Mouse (Mus musculus) kidney, embryonic 14.5 days (tissue): ENCODE data around the gene Clk3. TPM values are rescaled to one million over a fixed set of nuclear protein-coding genes. Genes with fewer than 3 reads are reported as not detected.

Source experiments
- ATAC-seq: fragments of 200-750 bp; cut with Nextera tagmentation; 2 replicates; pipeline ENCODE4 v1.8.0; 2017; ENCODE audit warnings: moderate number of reproducible peaks, mild to moderate bottlenecking, moderate TSS enrichment, moderate library complexity; ENCODE audit not compliant: low FRiP score, low TSS enrichment
- H3K27ac ChIP-seq: fragments of 300-500 bp; sonication (generic); 2 replicates; pipeline ENCODE4 v1.5.1; 2014; ENCODE audit warnings: low read depth, mild to moderate bottlenecking, low read length, moderate library complexity, mixed read lengths
- H3K27me3 ChIP-seq: fragments of 300-500 bp; sonication (generic); 2 replicates; pipeline ENCODE4 v1.6.1; 2014; ENCODE audit warnings: mild to moderate bottlenecking, low read length; ENCODE audit not compliant: control insufficient read depth, insufficient read depth
- H3K36me3 ChIP-seq: fragments of 300-500 bp; sonication (generic); 2 replicates; pipeline ENCODE4 v1.6.1; 2014; ENCODE audit warnings: low read length, mixed read lengths; ENCODE audit not compliant: control insufficient read depth, insufficient read depth
- H3K4me1 ChIP-seq: fragments of 300-500 bp; sonication (generic); 2 replicates; pipeline ENCODE4 v1.6.1; 2014; ENCODE audit warnings: low read length, mixed read lengths; ENCODE audit not compliant: control insufficient read depth, insufficient read depth
- H3K4me2 ChIP-seq: fragments of 300-500 bp; sonication (generic); replicated peaks from 2 replicates; pipeline ENCODE4 v1.6.1; 2014; ENCODE audit warnings: low read depth, mild to moderate bottlenecking, low read length
- H3K4me3 ChIP-seq: fragments of 300-500 bp; sonication (generic); 2 replicates; pipeline ENCODE4 v1.5.1; 2014; ENCODE audit warnings: mild to moderate bottlenecking, low read length
- H3K9ac ChIP-seq: fragments of 300-500 bp; sonication (generic); 2 replicates; pipeline ENCODE4 v1.6.1; 2014; ENCODE audit warnings: low read depth, mild to moderate bottlenecking, low read length, moderate library complexity
- H3K9me3 ChIP-seq: fragments of 300-500 bp; sonication (generic); 2 replicates; pipeline ENCODE4 v1.6.1; 2016; ENCODE audit warnings: low read length; ENCODE audit not compliant: control insufficient read depth
- WGBS: fragments of 180-500 bp; shearing (Covaris S2); extraction: QIAGEN DNeasy Blood & Tissue Kit; methylation state at CpG from one replicate; pipeline ENCODE4 v1.1.7; 2014; 5-methylcytosine and 5-hydroxymethylcytosine counted together
- polyA plus RNA-seq: library from polyadenylated mRNA; unstranded; fragments of >200 nt; fragmentation: Nextera tagmentation; extraction: Ambion mirVana; gene quantifications from 2 replicates; pipeline ENCODE4 v1.2.1, GENCODE M21; 2014

Clk3 gene
- polyA plus RNA-seq, 1 experiment from 2014 or later, result 69.3 TPM

- Histone ChIP-seq H3K9ac (no peak overlapping the region), H3K9me3 (no peaks in the 10 kb centered on the region), H3K27me3 (no peaks in the 10 kb centered on the region), H3K27ac (no peak overlapping the region), H3K4me2 (no peak overlapping the region), H3K4me1 (no peaks in the 10 kb centered on the region), H3K4me3 (no peak overlapping the region), H3K36me3 (no peaks in the 10 kb centered on the region)
- ATAC-seq, result no peak
- WGBS, result 72% methylated on average over 5 of the region's 5 CpGs
Measured at GRCm38 (mm10) chr9:57775026-57775425, 9.4 kb upstream of the Clk3 start.

- no peak overlapping the region for H3K9ac ChIP-seq
- H3K4me1 ChIP-seq, result no peaks in the 10 kb centered on the region
- ATAC-seq, result no peak
- no peaks in the 10 kb centered on the region for H3K27me3 ChIP-seq
- H3K27ac ChIP-seq, result no peak overlapping the region
- H3K4me3 ChIP-seq, result no peak overlapping the region
- H3K36me3 ChIP-seq, result no peaks in the 10 kb centered on the region
- H3K9me3 ChIP-seq, result no peaks in the 10 kb centered on the region
- WGBS, result 8% methylated on average over 1 of the region's 1 CpGs
- no peak overlapping the region for H3K4me2 ChIP-seq
Measured at GRCm38 (mm10) chr9:57774168-57774567, 8.5 kb upstream of the Clk3 start.

- Histone ChIP-seq H3K9me3 (no peaks in the 10 kb centered on the region), H3K4me3 (no peak overlapping the region), H3K4me2 (no peak overlapping the region), H3K4me1 (no peaks in the 10 kb centered on the region), H3K36me3 (no peaks in the 10 kb centered on the region), H3K9ac (no peak overlapping the region), H3K27ac (no peak overlapping the region), H3K27me3 (no peaks in the 10 kb centered on the region)
- ATAC-seq, result no peak
- WGBS, result 70% methylated on average over 3 of the region's 3 CpGs
Measured at GRCm38 (mm10) chr9:57773754-57774153, 8.1 kb upstream of the Clk3 start.

- Histone ChIP-seq H3K27me3 (no peaks in the 10 kb centered on the region), H3K4me1 (peaks cover 6% of the 10 kb centered on the region; the same call in 1 of the 2 replicates), H3K9ac (no peak overlapping the region), H3K27ac (no peak overlapping the region), H3K9me3 (no peaks in the 10 kb centered on the region), H3K4me3 (no peak overlapping the region), H3K4me2 (no peak overlapping the region), H3K36me3 (no peaks in the 10 kb centered on the region)
- ATAC-seq, result no peak
- 95% methylated on average over 2 of the region's 2 CpGs for WGBS
Measured at GRCm38 (mm10) chr9:57770836-57771235, 5.2 kb upstream of the Clk3 start.

- no peaks in the 10 kb centered on the region for H3K9me3 ChIP-seq
- H3K27me3 ChIP-seq, result no peaks in the 10 kb centered on the region
- no peak overlapping the region for H3K4me2 ChIP-seq
- H3K27ac ChIP-seq, result no peak overlapping the region
- no peak for ATAC-seq
- H3K36me3 ChIP-seq, result no peaks in the 10 kb centered on the region
- H3K4me1 ChIP-seq, result peaks cover 6% of the 10 kb centered on the region; the same call in 1 of the 2 replicates
- WGBS, result 96% methylated on average over 1 of the region's 1 CpGs
- H3K9ac ChIP-seq, result no peak overlapping the region
- H3K4me3 ChIP-seq, result no peak overlapping the region
Measured at GRCm38 (mm10) chr9:57770214-57770613, 4.6 kb upstream of the Clk3 start.

- no peak overlapping the region for H3K27ac ChIP-seq
Measured at GRCm38 (mm10) chr9:57769539-57770069, 3.9 kb upstream of the Clk3 start.

GRCm38 (mm10) chr9:57767231-57767630 lies 1.6 kb upstream of the Clk3 start:
- no peaks in the 10 kb centered on the region for H3K9me3 ChIP-seq
- no peak overlapping the region for H3K4me2 ChIP-seq
- no peak for ATAC-seq
- no peaks in the 10 kb centered on the region for H3K36me3 ChIP-seq
- H3K9ac ChIP-seq, result no peak overlapping the region
- peaks cover 24% of the 10 kb centered on the region for H3K4me1 ChIP-seq
- no peak overlapping the region for H3K27ac ChIP-seq
- H3K27me3 ChIP-seq, result no peaks in the 10 kb centered on the region
- WGBS, result 93% methylated on average over 4 of the region's 4 CpGs
- H3K4me3 ChIP-seq, result no peak overlapping the region

More at GRCm38 (mm10) chr9:57769539-57770069, 3.9 kb upstream of the Clk3 start:
- H3K27me3 ChIP-seq, result no peaks in the 10 kb centered on the region
- 83% methylated on average over 2 of the region's 2 CpGs for WGBS
- no peak for ATAC-seq
- no peak overlapping the region for H3K4me2 ChIP-seq
- H3K9ac ChIP-seq, result no peak overlapping the region
- H3K9me3 ChIP-seq, result no peaks in the 10 kb centered on the region
- H3K4me1 ChIP-seq, result peaks cover 6% of the 10 kb centered on the region; the same call in 1 of the 2 replicates
- H3K4me3 ChIP-seq, result no peak overlapping the region
- H3K36me3 ChIP-seq, result no peaks in the 10 kb centered on the region

GRCm38 (mm10) chr9:57766431-57766830 lies 771 bp upstream of the Clk3 start:
- Histone ChIP-seq H3K9ac (peak overlapping the region; percentile 95), H3K4me2 (peak overlapping the region; percentile 96), H3K27me3 (no peaks in the 10 kb centered on the region), H3K9me3 (no peaks in the 10 kb centered on the region), H3K4me3 (peak overlapping the region; percentile 91), H3K27ac (no peak overlapping the region), H3K36me3 (peaks cover 4% of the 10 kb centered on the region; the same call in 1 of the 2 replicates), H3K4me1 (peaks cover 30% of the 10 kb centered on the region)
- 42% methylated on average over 6 of the region's 6 CpGs for WGBS
- no peak for ATAC-seq

GRCm38 (mm10) chr9:57764974-57765363 lies 691 bp downstream of the Clk3 start:
- no peaks in the 10 kb centered on the region for H3K9me3 ChIP-seq
- no peaks in the 10 kb centered on the region for H3K27me3 ChIP-seq
- H3K9ac ChIP-seq, result peak overlapping the region; percentile 95
- H3K27ac ChIP-seq, result peak overlapping the region; percentile 99
- ATAC-seq, result peak; percentile 93
- peak overlapping the region; percentile 91 for H3K4me3 ChIP-seq
- H3K4me2 ChIP-seq, result peak overlapping the region; percentile 96
- H3K36me3 ChIP-seq, result peaks cover 19% of the 10 kb centered on the region
- H3K4me1 ChIP-seq, result peaks cover 30% of the 10 kb centered on the region
- under 1% methylated on average over 33 of the region's 45 CpGs for WGBS
